Mouse (Mus musculus): ENCODE measurements around the gene Gm9747. TPM values are rescaled to one million over a fixed set of nuclear protein-coding genes. Genes with fewer than 3 reads are reported as not detected.

Gene Gm9747
- total and polyA plus RNA-seq, 2 experiments from 2014 or later = 17.5 TPM; not detected in 1

DNA sequence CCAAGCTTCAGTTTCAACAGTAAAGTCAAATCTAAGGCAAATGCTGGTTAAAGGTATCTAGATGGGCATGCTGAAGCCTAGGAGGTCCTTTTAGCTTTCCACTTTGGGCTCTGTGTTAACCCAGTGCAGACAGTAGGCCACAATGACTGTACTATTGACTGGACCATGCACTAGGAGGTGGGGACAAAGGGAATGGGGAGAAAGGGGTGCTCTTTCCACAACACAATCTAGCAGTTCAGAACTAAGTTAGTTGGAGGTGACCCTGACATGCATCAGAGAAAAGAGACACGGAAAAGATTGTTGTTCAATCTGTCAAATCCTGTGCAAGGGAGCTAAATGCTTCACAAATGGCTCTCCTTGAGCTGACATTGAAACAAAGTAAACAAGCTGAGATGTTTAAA is 51.0 kb downstream of the Gm9747 start:
- H3K4me3 ChIP-seq (ENCODE audit: low read length) = peak overlapping the region; percentile 84
- no peaks in the 10 kb centered on the region for H3K27me3 ChIP-seq (ENCODE audit: insufficient read depth, low read length)
- H3K4me1 ChIP-seq (ENCODE audit: insufficient read depth, low read length) = peaks cover 23% of the 10 kb centered on the region
- ATAC-seq (no peak), DNase-seq (ENCODE audit: low spot score) (peak; percentile 24)
- 0% methylated on average over 1 of the region's 1 CpGs for WGBS
- peak overlapping the region; percentile 77 for H3K4me2 ChIP-seq (ENCODE audit: low read depth, low read length)
- TF ChIP-seq CTCF (IDR thresholded peaks at IDR 0.05; ENCODE audit: low read depth) = no peak
- H3K9ac ChIP-seq (replicated peaks; ENCODE audit: low read length) = peak overlapping the region; percentile 53
- H3K36me3 ChIP-seq (ENCODE audit: insufficient read depth, low read length) = no peaks in the 10 kb centered on the region
- H3K27ac ChIP-seq = peak overlapping the region; percentile 92
- no peaks in the 10 kb centered on the region for H3K9me3 ChIP-seq (ENCODE audit: low read length)

DNA sequence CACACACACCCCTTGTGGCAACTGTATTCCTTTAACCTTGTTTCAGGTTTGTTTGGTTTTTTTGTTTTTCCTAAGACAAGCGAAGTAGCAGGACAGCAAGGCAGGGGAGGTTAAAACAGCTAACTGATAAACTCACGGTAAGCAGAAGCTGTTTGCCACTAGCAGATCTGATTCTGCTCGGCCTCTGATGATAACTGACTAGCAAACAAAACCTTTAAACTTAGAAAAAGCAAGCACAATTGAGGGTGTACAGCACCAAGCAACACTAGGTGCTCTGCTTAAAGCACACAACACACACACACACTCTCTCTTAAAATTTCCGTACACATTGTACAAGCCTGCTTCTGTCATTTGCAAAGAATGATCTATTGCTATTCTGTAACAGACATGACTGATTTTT is 51.5 kb downstream of the Gm9747 start:
- peaks cover 27% of the 10 kb centered on the region for H3K4me1 ChIP-seq (ENCODE audit: insufficient read depth, low read length)
- no peak for DNase-seq (ENCODE audit: low spot score)

More for the DNA sequence above, 51.5 kb downstream of the Gm9747 start:
- H3K9me3 ChIP-seq (ENCODE audit: low read length) = no peaks in the 10 kb centered on the region
- H3K27ac ChIP-seq = peak overlapping the region; percentile 92
- WGBS = 4% methylated on average over 4 of the region's 4 CpGs
- no peak for ATAC-seq
- H3K4me2 ChIP-seq (ENCODE audit: low read depth, low read length) = peak overlapping the region; percentile 77
- H3K4me3 ChIP-seq (ENCODE audit: low read length) = peak overlapping the region; percentile 84
- H3K27me3 ChIP-seq (ENCODE audit: insufficient read depth, low read length) = no peaks in the 10 kb centered on the region
- no peaks in the 10 kb centered on the region for H3K36me3 ChIP-seq (ENCODE audit: insufficient read depth, low read length)
- TF ChIP-seq CTCF (IDR thresholded peaks at IDR 0.05; ENCODE audit: low read depth) = no peak
- peak overlapping the region; percentile 53 for H3K9ac ChIP-seq (replicated peaks; ENCODE audit: low read length)

Other genes starting within 250 kb of the Gm9747 start
- gene Irs1, start 58.3 kb downstream of the Gm9747 start, total RNA-seq (2014; rRNA removed) = 66.7 and 67.2 TPM in 2 replicates
- 5.9 and 6.3 TPM in 2 replicates for gene Irs1, start 58.3 kb downstream of the Gm9747 start, polyA plus RNA-seq (2015; fragmentation: Nextera tagmentation; extraction: Ambion mirVana)
- 3.8 and 5.1 TPM in 2 replicates for gene Rhbdd1, start 83.3 kb downstream of the Gm9747 start, total RNA-seq (2014; rRNA removed)
- gene Rhbdd1, start 83.3 kb downstream of the Gm9747 start, polyA plus RNA-seq (2015; fragmentation: Nextera tagmentation; extraction: Ambion mirVana) = 2.7 and 3.2 TPM in 2 replicates